Mouse (Mus musculus): ENCODE results near the gene Gm20388.

GRCm38 (mm10) chr8:123518667-123519066 is 3608.0 kb downstream of the Gm20388 start, which contains the start of gene Gas8:
- peak; percentile 28; the same call in 1 of the 2 replicates for TF ChIP-seq CTCF (IDR thresholded peaks at IDR 0.05; ENCODE audit: extremely low read depth, insufficient read depth, low read length)
- peak; percentile 89 for TF ChIP-seq POLR2A (IDR thresholded peaks at IDR 0.05; ENCODE audit: extremely low read depth, insufficient read depth, low read length)

Measured in cortical plate, adult 2 months (tissue).